Mouse (Mus musculus) lung, postnatal 14 days (tissue): Measurements from ENCODE around the gene Creg2.
"Not testable (repeated sequence)": the region's sequence is repeated elsewhere in the genome, so short reads cannot be mapped to it uniquely, and the experiment has no call there.

ENCODE experiments used
- DNase-seq: peaks from one replicate; pipeline ENCODE4 v3.0.0; 2021

Creg2 gene

GRCm38 (mm10) chr1:39592090-39592489 lies 59.2 kb downstream of the Creg2 start:
- no peak for DNase-seq

DNA sequence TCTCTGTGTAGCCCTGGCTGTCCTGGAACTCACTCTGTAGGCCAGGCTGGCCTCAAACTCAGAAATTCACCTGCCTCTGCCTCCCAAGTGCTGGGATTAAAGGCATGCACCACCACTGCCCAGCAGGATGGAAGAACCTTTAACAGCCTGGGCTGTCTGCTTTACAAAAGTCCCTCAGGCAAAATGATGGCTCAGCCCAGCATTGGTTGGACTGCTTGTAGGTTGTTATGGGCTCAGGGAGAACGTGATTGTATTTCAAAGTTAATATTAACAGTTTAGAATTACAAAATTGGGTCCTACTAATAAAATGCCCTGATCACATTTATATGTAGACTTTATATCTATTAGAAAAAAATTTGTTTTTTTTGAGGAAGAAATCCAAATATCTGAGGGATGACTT lies 59.7 kb downstream of the Creg2 start:
- not testable (repeated sequence) for DNase-seq

DNA sequence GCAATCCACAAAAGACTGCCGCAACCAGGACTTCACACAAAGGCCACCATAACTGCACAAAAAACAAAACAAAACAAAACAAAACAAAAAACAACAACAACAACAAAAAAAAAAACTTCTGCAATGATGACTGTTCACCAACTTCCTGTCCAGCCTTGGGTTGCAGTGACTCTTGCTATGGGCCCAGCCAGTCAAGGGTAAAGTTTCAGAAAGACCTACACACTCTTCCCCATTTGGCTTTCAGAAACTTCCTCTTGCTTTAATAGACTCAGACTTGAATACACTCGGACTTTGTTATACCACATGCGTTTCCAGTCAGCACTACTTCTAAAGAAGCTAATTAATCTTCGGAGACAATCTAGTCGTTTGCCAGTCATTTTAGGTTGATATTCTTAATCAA lies 61.1 kb downstream of the Creg2 start:
- no peak for DNase-seq

- DNase-seq = no peak
Measured at GRCm38 (mm10) chr1:39585416-39585815, 65.9 kb downstream of the Creg2 start.

- DNase-seq = no peak
Measured at GRCm38 (mm10) chr1:39583173-39583572, 68.1 kb downstream of the Creg2 start.

GRCm38 (mm10) chr1:39581215-39581614 lies 70.1 kb downstream of the Creg2 start:
- no peak for DNase-seq

- no peak for DNase-seq
Measured at GRCm38 (mm10) chr1:39579139-39579538, 72.1 kb downstream of the Creg2 start.

- DNase-seq = no peak
Measured at GRCm38 (mm10) chr1:39578446-39578845, 72.8 kb downstream of the Creg2 start.

GRCm38 (mm10) chr1:39577253-39577705 lies 74.0 kb downstream of the Creg2 start, which contains the start of gene Rnf149:
Gene Rnf149, minus strand, starts transcription at chr1:39577405.
- peak; percentile 98 for DNase-seq

DNA sequence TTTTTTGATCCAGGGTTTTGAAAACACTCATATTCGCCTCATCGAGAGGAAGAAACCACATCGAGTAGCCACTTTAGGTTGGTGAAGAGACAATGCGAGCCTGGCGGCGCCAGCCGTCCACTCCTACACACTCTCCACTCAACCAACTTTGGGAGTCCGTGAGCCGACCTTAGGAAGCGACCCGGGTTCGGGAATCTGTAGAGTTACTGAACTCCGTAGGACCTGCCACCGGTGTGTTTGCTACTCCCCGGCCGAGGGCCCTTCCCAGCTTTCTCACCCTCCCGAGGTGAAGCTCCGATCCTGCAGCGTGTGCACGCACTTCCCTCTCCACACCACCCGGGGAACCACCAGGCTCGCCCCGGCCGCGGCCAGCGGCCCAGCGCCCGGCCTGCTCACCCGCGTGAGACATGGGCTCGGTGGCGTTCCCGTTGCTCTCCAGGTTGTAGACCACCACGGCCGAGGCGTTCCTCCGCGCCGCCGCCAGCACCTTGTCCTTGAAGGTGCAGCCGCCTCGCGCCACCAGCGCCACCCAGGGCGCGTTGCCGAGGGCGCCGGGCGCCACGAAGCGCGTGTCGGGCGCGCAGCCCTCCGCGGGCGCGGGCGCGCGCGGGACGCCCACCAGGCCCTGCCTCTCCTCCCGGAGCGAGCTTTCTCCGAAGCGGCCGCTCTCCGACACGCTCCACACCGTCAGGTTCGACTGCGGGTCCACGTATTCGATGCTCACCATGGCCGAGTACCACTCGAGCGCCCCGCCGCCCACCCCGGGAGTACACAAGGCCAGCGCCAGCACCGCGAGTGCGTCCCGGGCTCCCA lies 74.6 kb downstream of the Creg2 start:
- DNase-seq = peak; percentile 52

DNA sequence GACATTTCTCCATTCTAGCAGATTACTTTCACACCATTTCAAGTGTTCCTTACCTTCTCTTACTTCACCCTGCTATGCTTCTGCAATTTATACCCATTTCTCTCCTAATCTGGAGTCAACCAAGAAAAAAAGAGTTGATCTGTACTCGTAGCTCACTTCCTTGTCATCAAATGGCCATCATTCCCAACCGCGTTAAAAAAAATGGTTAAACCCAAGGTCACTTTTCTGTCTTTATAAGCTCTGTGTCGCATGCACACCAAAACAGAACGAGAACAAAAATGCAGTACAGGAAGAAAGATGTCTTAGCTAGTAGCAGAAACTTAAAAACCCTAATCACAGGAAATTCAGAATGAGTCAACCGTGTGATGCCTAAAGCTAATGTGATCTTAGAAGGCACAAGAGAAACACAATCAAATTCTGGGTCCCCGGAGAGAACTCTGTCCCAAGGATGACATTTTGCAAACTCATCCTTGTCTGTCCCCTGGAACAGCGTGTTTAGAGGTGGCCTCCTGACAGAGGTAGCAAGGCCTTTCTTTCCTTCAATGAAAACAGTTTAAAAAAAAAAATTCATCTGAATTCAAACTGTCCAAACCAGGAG lies 75.4 kb downstream of the Creg2 start:
- no peak for DNase-seq

DNA sequence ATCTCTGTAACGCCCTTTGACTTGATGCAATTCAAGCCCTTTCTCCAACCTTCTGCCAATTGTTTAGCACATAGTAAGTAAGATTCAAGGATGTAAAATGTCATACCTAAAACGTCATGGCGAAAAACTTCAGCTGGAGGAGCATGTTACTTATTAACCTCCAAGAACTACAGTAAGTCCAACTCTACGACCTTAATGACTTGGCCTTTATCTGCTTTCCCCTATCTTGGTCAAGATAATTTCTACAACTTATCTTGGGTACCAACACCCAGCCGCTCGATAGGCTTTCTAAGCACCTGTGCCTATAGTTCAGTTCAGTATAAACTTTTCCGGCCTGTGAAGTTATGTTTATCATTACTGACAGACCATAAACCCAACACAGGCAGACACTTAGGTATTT lies 77.4 kb downstream of the Creg2 start:
- no peak for DNase-seq

DNA sequence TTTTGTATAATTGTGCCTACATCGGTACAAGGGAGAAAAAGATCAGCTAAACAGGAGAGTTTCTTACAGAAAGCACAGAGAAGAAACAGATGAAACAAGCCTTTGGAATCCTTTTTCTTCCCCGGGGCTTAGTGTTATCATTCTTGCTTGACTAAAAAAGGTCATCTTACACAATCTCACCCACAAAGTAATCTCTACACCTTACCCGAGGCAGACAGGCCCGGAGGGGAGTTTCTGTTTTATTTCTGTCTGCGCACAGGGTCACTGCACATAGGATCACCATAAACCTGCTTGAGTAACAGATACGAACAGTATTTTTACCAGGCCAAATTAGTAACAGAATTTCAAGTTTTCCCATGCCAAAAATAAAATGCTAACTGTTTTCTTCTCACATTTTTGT lies 79.6 kb downstream of the Creg2 start:
- DNase-seq = no peak
